In the genomic region with DNA sequence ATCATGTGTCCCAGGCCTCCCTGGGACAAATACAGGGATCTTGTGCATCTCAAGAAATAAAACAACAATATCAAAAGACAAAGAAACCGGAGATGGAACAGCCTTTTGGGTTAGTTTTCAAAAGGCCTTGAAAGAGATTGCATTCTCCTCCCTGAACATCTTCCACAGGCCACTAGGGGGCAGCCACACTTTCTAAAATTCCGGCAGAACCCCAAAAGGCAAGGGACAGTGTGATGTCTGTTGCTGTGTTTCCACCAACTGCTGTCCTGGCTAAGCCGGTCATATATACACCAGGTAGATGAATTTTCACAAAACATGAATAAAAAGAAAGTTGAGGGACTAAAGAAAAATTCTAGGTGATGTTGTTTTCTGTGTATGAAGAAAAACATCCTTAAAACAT, we compare ENCODE assay signal across 8 mouse cellular contexts. TPM values are rescaled to one million over a fixed set of nuclear protein-coding genes. Genes with fewer than 3 reads are reported as not detected.
DNase-seq lines count a peak whose midpoint lies in the region; ATAC-seq and TF ChIP-seq lines count a peak whose summit lies in the region.

No protein-coding gene starts in this region.

- H3K79me3 ChIP-seq in C2C12 (ENCODE audit: low read depth), result no peaks in the 10 kb centered on the region

- no peak overlapping the region for H3K4me3 ChIP-seq in heart, embryonic 12.5 days
- no peak overlapping the region for H3K4me3 ChIP-seq in C2C12 (ENCODE audit: insufficient read depth, poor library complexity, severe bottlenecking)
- H3K4me3 ChIP-seq in bone marrow, adult 2 months (replicated peaks; ENCODE audit: control insufficient read depth, low read depth, low read length), result no peak overlapping the region
- H3K4me3 ChIP-seq in embryonic fibroblast, embryonic 13.5 days (ENCODE audit: insufficient read depth, low read length), result no peak overlapping the region

- DNase-seq in heart, adult 18-20 months, result peak; percentile 3 to 70
- DNase-seq in layer of hippocampus, adult 11-12 months (ENCODE audit: low spot score), result peak; percentile 64
- peak; percentile 62 for DNase-seq in lung, postnatal 14 days
- peak; percentile 23 for DNase-seq in telencephalon, adult 2 months (ENCODE audit: low read depth, low spot score)

- peak; percentile 20 for TF ChIP-seq CTCF in C2C12 (IDR thresholded peaks at IDR 0.05; ENCODE audit: control insufficient read depth, insufficient read depth, insufficient read length)
- peak; percentile 23; the same call in 1 of the 2 replicates for TF ChIP-seq CTCF in bone marrow, adult 2 months (IDR thresholded peaks at IDR 0.05; ENCODE audit: control insufficient read depth, insufficient read depth, low read length)
- TF ChIP-seq CTCF in embryonic fibroblast, embryonic 13.5 days (IDR thresholded peaks at IDR 0.05; ENCODE audit: borderline replicate concordance, insufficient read depth, low read length), result peak; percentile 26; the same call in 1 of the 2 replicates

- H3K4me1 ChIP-seq in heart, embryonic 12.5 days (replicated peaks), result no peaks in the 10 kb centered on the region
- H3K4me1 ChIP-seq in bone marrow, adult 2 months (ENCODE audit: control insufficient read depth, insufficient read depth, low read length), result no peaks in the 10 kb centered on the region
- no peaks in the 10 kb centered on the region for H3K4me1 ChIP-seq in embryonic fibroblast, embryonic 13.5 days (ENCODE audit: control insufficient read depth, insufficient read depth, low read length)

- H3K36me3 ChIP-seq in heart, embryonic 12.5 days, result no peaks in the 10 kb centered on the region
- no peaks in the 10 kb centered on the region for H3K36me3 ChIP-seq in C2C12 (ENCODE audit: control insufficient read depth, insufficient read depth)

- no peak for TF ChIP-seq POLR2A in bone marrow, adult 2 months (IDR thresholded peaks at IDR 0.05; ENCODE audit: borderline replicate concordance, control insufficient read depth, low read depth, low read length)
- TF ChIP-seq POLR2A in embryonic fibroblast, embryonic 13.5 days (IDR thresholded peaks at IDR 0.05; ENCODE audit: low read depth, low read length), result no peak

- 25% methylated on average over 3 of the region's 3 CpGs for WGBS in heart, embryonic 12.5 days
- 23% methylated on average over 3 of the region's 3 CpGs for WGBS in bone marrow, adult 2 months

- ATAC-seq in heart, embryonic 12.5 days (ENCODE audit: insufficient number of reproducible peaks, low FRiP score), result no peak

- H3K27ac ChIP-seq in heart, embryonic 12.5 days (ENCODE audit: poor library complexity, severe bottlenecking), result no peak overlapping the region
- H3K27ac ChIP-seq in bone marrow, adult 2 months (ENCODE audit: control insufficient read depth, insufficient read depth, low read depth, low read length, poor library complexity), result no peak overlapping the region
- H3K27ac ChIP-seq in embryonic fibroblast, embryonic 13.5 days (ENCODE audit: insufficient read depth, low read length), result no peak overlapping the region

- H3K4me2 ChIP-seq in heart, embryonic 12.5 days, result no peak overlapping the region

- H3K27me3 ChIP-seq in heart, embryonic 12.5 days (replicated peaks), result no peaks in the 10 kb centered on the region
- no peaks in the 10 kb centered on the region for H3K27me3 ChIP-seq in C2C12 (ENCODE audit: control insufficient read depth, insufficient read depth, insufficient read length)

- no peak overlapping the region for H3ac ChIP-seq in C2C12 (ENCODE audit: control insufficient read depth, insufficient read length, low read depth)

- no peak overlapping the region for H3K9ac ChIP-seq in heart, embryonic 12.5 days

- no peaks in the 10 kb centered on the region for H3K9me3 ChIP-seq in heart, embryonic 12.5 days (replicated peaks)

- no peaks in the 10 kb centered on the region for H3K79me2 ChIP-seq in C2C12 (ENCODE audit: control insufficient read depth, insufficient read depth)

TF ChIP-seq in C2C12, 6 proteins besides CTCF, POLR2A, EP300 and RAD21:
- TF ChIP-seq MYOG (IDR thresholded peaks at IDR 0.05; ENCODE audit: control insufficient read depth, extremely low read depth, insufficient read length) (no peak), USF1 (IDR thresholded peaks at IDR 0.05; ENCODE audit: low read depth) (no peak), MAX (IDR thresholded peaks at IDR 0.05) (no peak), MYOD1 (IDR thresholded peaks at IDR 0.05; ENCODE audit: control insufficient read depth, insufficient read length, low read depth) (no peak), CEBPB (IDR thresholded peaks at IDR 0.05; ENCODE audit: low read depth) (no peak), FOSL1 (IDR thresholded peaks at IDR 0.05; ENCODE audit: insufficient read depth, low read length, poor library complexity, severe bottlenecking) (no peak)

RNA-seq across cellular contexts. Expression of a gene that starts 46.3 kb away (rescaled TPM):
- total RNA-seq in heart, adult 18-20 months (2021), result 1 to 10 TPM in 1 of 2 experiments, not detected in 1; 1.0 TPM
- not detected in 2 replicates for polyA plus RNA-seq in heart, embryonic 12.5 days (2016; fragmentation: Nextera tagmentation; extraction: Ambion mirVana)
- under 0.01 TPM for polyA plus RNA-seq in C2C12 (2012; fragmentation: generic; extraction: Trizol)
- not detected in 2 replicates for polyA plus RNA-seq in bone marrow, adult 2 months (2011; ENCODE audit: insufficient read depth, insufficient read length, low replicate concordance, missing spikeins)
- not detected in 2 replicates for polyA plus RNA-seq in embryonic fibroblast, embryonic 13.5 days (2011; ENCODE audit: insufficient read length, low read depth, missing spikeins)
